Mouse (Mus musculus): Measurements from ENCODE around the gene Gm7970. TPM values are rescaled to one million over a fixed set of nuclear protein-coding genes. Genes with fewer than 3 reads are reported as not detected.
A peak's percentile ranks its signal among the peaks of the same experiment; 100 is the strongest.
"Not testable (repeated sequence)": the region's sequence is repeated elsewhere in the genome, so short reads cannot be mapped to it uniquely, and the experiment has no call there.

The Gm7970 gene
- total RNA-seq (2021): not detected in 2 replicates
- long read RNA-seq, experiment 1: 0 reads
- long read RNA-seq, experiment 2: 0 reads

DNA sequence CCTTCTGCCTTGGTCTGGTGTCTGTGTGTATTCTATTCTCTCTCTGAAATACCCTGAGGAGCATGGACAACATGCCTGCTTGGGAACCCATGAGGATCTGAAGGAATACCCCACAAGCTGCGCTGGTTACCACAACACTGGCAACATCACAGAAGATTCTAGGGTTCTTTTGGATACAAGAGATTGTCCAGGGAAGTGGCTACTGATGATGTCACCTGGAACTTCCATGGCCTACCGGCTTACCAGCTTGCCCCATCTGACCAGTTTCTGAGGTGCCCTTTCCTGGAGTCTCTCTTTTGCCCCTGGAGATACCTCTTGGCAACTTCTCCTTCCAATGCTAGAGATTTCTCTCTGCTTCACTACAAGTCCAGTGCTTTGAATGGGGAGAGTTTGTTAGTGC is at the start of gene Gm7970:
TSS of gene Gm7970 (minus strand) at position 101 of the 400 bp plus-strand sequence.
- DNase-seq: not testable (repeated sequence)

GRCm38 (mm10) chr14:41600935-41601334 is 45.6 kb upstream of the Gm7970 start:
- DNase-seq: not testable (repeated sequence)

GRCm38 (mm10) chr14:41586346-41586745 is 31.0 kb upstream of the Gm7970 start:
- DNase-seq: peak; percentile 3

- DNase-seq: not testable (repeated sequence)
Observed at GRCm38 (mm10) chr14:41572911-41573310, 17.5 kb upstream of the Gm7970 start, which contains the start of gene 1700049E17Rik2. TSS of gene 1700049E17Rik2 (plus strand) at chr14:41573211.

GRCm38 (mm10) chr14:41524695-41525094 is 30.7 kb downstream of the Gm7970 start:
- DNase-seq: not testable (repeated sequence)

- peak; percentile 5 for DNase-seq
Observed at GRCm38 (mm10) chr14:41520683-41521082, 34.7 kb downstream of the Gm7970 start.

Other genes starting within 250 kb of the Gm7970 start
- gene Gm5798, start 207.0 kb downstream of the Gm7970 start, total RNA-seq (2021): not detected in 2 replicates
- not detected in 2 replicates for gene Gm7945, start 169.2 kb downstream of the Gm7970 start, total RNA-seq (2021)
- gene Gm6482, start 147.3 kb downstream of the Gm7970 start, total RNA-seq (2021): not detected in 2 replicates
- gene Gm7954, start 102.1 kb downstream of the Gm7970 start, total RNA-seq (2021): not detected in 2 replicates
- not detected in 2 replicates for gene Gm3486, start 66.1 kb downstream of the Gm7970 start, total RNA-seq (2021)
- not detected in 2 replicates for gene 1700049E17Rik2, start 17.6 kb upstream of the Gm7970 start, total RNA-seq (2021)
- gene Gm3072, start 69.0 kb upstream of the Gm7970 start, total RNA-seq (2021): not detected in 2 replicates
- gene Gm3676, start 90.9 kb upstream of the Gm7970 start, total RNA-seq (2021): not detected in 2 replicates
- not detected in 2 replicates for gene Gm8068, start 146.3 kb upstream of the Gm7970 start, total RNA-seq (2021)
- not detected in 2 replicates for gene Gm7929, start 195.0 kb upstream of the Gm7970 start, total RNA-seq (2021)
- gene Gm47189, start 216.9 kb upstream of the Gm7970 start, total RNA-seq (2021): not detected in 2 replicates

Measured in adrenal gland, postnatal 14 days (tissue).